Mouse (Mus musculus) forebrain, postnatal 0 days (tissue): Measurements from ENCODE around the gene Gm10639. TPM values are rescaled to one million over a fixed set of nuclear protein-coding genes. Genes with fewer than 3 reads are reported as not detected.

Experiments
- ATAC-seq: fragments of 200-750 bp; cut with Nextera tagmentation; 2 replicates; pipeline ENCODE4 v1.8.0; 2017; ENCODE audit warnings: mild to moderate bottlenecking, moderate library complexity
- DNase-seq: peaks from one replicate; pipeline ENCODE4 v3.0.0-alpha.2; 2015
- H3K27ac ChIP-seq: fragments of 300-500 bp; sonication (generic); 2 replicates; pipeline ENCODE4 v1.5.1; 2014; ENCODE audit warnings: low read depth, mild to moderate bottlenecking, antibody characterized with exemption, low read length, moderate library complexity, mixed read lengths
- H3K27me3 ChIP-seq: fragments of 300-500 bp; sonication (generic); 2 replicates; pipeline ENCODE4 v1.6.1; 2014; ENCODE audit warnings: mild to moderate bottlenecking, low read length, mixed read lengths; ENCODE audit not compliant: insufficient read depth
- H3K36me3 ChIP-seq: fragments of 300-500 bp; sonication (generic); 2 replicates; pipeline ENCODE4 v1.6.1; 2014; ENCODE audit warnings: mild to moderate bottlenecking, moderate library complexity; ENCODE audit not compliant: insufficient read depth
- H3K4me1 ChIP-seq: fragments of 300-500 bp; sonication (generic); 2 replicates; pipeline ENCODE4 v1.6.1; 2014; ENCODE audit warnings: antibody characterized with exemption; ENCODE audit not compliant: insufficient read depth
- H3K4me2 ChIP-seq: fragments of 300-500 bp; sonication (generic); 2 replicates; pipeline ENCODE4 v1.6.1; 2014; ENCODE audit warnings: low read depth, mild to moderate bottlenecking, moderate library complexity
- H3K4me3 ChIP-seq: fragments of 300-500 bp; sonication (generic); 2 replicates; pipeline ENCODE4 v1.5.1; 2014; ENCODE audit warnings: low read depth, low read length, mixed read lengths
- H3K9ac ChIP-seq: fragments of 300-500 bp; sonication (generic); 2 replicates; pipeline ENCODE4 v1.6.1; 2014; ENCODE audit warnings: mild to moderate bottlenecking
- H3K9me3 ChIP-seq: fragments of 300-500 bp; sonication (generic); 2 replicates; pipeline ENCODE4 v1.6.1; 2016; ENCODE audit warnings: low read length
- CTCF ChIP-seq: sonication (generic); IDR thresholded peaks from 2 replicates; pipeline ENCODE4 v1.5.1; 2016; ENCODE audit warnings: antibody characterized with exemption, control low read depth, low read depth
- WGBS: fragments of 180-500 bp; shearing (Covaris S2); extraction: QIAGEN DNeasy Blood & Tissue Kit; methylation state at CpG from one replicate; pipeline ENCODE4 v1.1.7; 2014; 5-methylcytosine and 5-hydroxymethylcytosine counted together
- polyA plus RNA-seq: library from polyadenylated mRNA; unstranded; fragments of >200 nt; fragmentation: Nextera tagmentation; extraction: Ambion mirVana; gene quantifications from 2 replicates; pipeline ENCODE4 v1.2.1, GENCODE M21; 2015
- total RNA-seq: library from RNA; depleted of rRNA; stranded (reverse); fragments of >200 nt; gene quantifications from 2 replicates; pipeline ENCODE4 v1.2.3, GENCODE M21; 2014; rRNA removed

The Gm10639 gene
- total and polyA plus RNA-seq, 2 experiments from 2014 or later = not detected

GRCm38 (mm10) chr9:78351504-78352220 lies 61.9 kb downstream of the Gm10639 start:
- Histone ChIP-seq H3K9me3 (no peaks in the 10 kb centered on the region), H3K9ac (no peak overlapping the region), H3K27ac (no peak overlapping the region), H3K4me2 (no peak overlapping the region), H3K27me3 (no peaks in the 10 kb centered on the region), H3K4me3 (no peak overlapping the region), H3K4me1 (no peaks in the 10 kb centered on the region), H3K36me3 (no peaks in the 10 kb centered on the region)
- DNase-seq (no peak), ATAC-seq (no peak)
- WGBS = 79% methylated on average over 6 of the region's 6 CpGs
- TF ChIP-seq CTCF = no peak

Other genes with a start within 250 kb of the Gm10639 start
- not detected in 2 replicates for gene Gcm1, start 238.0 kb upstream of the Gm10639 start, total RNA-seq
- not detected in 2 replicates for gene Gcm1, start 238.0 kb upstream of the Gm10639 start, polyA plus RNA-seq
- 90.3 and 91.5 TPM in 2 replicates for gene Fbxo9, start 180.9 kb upstream of the Gm10639 start, total RNA-seq
- gene Fbxo9, start 180.9 kb upstream of the Gm10639 start, polyA plus RNA-seq = 62.3 and 72.6 TPM in 2 replicates
- 39.2 and 39.7 TPM in 2 replicates for gene Ick, start 180.7 kb upstream of the Gm10639 start, total RNA-seq
- gene Ick, start 180.7 kb upstream of the Gm10639 start, polyA plus RNA-seq = 33.9 and 36.3 TPM in 2 replicates
- 12.6 and 14.8 TPM in 2 replicates for gene Gsta4, start 107.1 kb upstream of the Gm10639 start, total RNA-seq
- 28.8 and 31.0 TPM in 2 replicates for gene Gsta4, start 107.1 kb upstream of the Gm10639 start, polyA plus RNA-seq
- gene Gsta1, start 59.3 kb upstream of the Gm10639 start, total RNA-seq = not detected in 2 replicates
- not detected in 2 replicates for gene Gsta1, start 59.3 kb upstream of the Gm10639 start, polyA plus RNA-seq
- gene Gm3776, start 32.8 kb upstream of the Gm10639 start, total RNA-seq = not detected in 2 replicates
- 0.23 TPM in 1 of 2 replicates, not detected in the other for gene Gm3776, start 32.8 kb upstream of the Gm10639 start, polyA plus RNA-seq
- gene Omt2a, start 24.9 kb downstream of the Gm10639 start, total RNA-seq = not detected in 2 replicates
- not detected in 2 replicates for gene Omt2a, start 24.9 kb downstream of the Gm10639 start, polyA plus RNA-seq
- gene Omt2b, start 37.7 kb downstream of the Gm10639 start, total RNA-seq = not detected in 2 replicates
- not detected in 2 replicates for gene Omt2b, start 37.7 kb downstream of the Gm10639 start, polyA plus RNA-seq
- gene Gsta2, start 65.9 kb downstream of the Gm10639 start, total RNA-seq = not detected in 2 replicates
- not detected in 2 replicates for gene Gsta2, start 65.9 kb downstream of the Gm10639 start, polyA plus RNA-seq
- 2.2 and 3.3 TPM in 2 replicates for gene Dppa5a, start 78.3 kb downstream of the Gm10639 start, total RNA-seq
- 4.9 and 6.9 TPM in 2 replicates for gene Dppa5a, start 78.3 kb downstream of the Gm10639 start, polyA plus RNA-seq
- 3.5 and 5.1 TPM in 2 replicates for gene Ooep, start 88.8 kb downstream of the Gm10639 start, total RNA-seq
- gene Ooep, start 88.8 kb downstream of the Gm10639 start, polyA plus RNA-seq = 4.2 and 5.2 TPM in 2 replicates
- 0.33 and 0.85 TPM in 2 replicates for gene Ddx43, start 105.9 kb downstream of the Gm10639 start, total RNA-seq
- 0.23 and 0.29 TPM in 2 replicates for gene Ddx43, start 105.9 kb downstream of the Gm10639 start, polyA plus RNA-seq
- gene Cgas, start 153.3 kb downstream of the Gm10639 start, total RNA-seq = 0.85 and 0.90 TPM in 2 replicates
- 0.33 and 0.47 TPM in 2 replicates for gene Cgas, start 153.3 kb downstream of the Gm10639 start, polyA plus RNA-seq
- 27.5 and 27.8 TPM in 2 replicates for gene Mto1, start 158.3 kb downstream of the Gm10639 start, total RNA-seq
- gene Mto1, start 158.3 kb downstream of the Gm10639 start, polyA plus RNA-seq = 15.9 and 19.6 TPM in 2 replicates
- 1.2 and 1.7 TPM in 2 replicates for gene Gm17324, start 158.9 kb downstream of the Gm10639 start, total RNA-seq
- gene Gm17324, start 158.9 kb downstream of the Gm10639 start, polyA plus RNA-seq = 2.8 and 3.3 TPM in 2 replicates
- gene Eef1a1, start 199.2 kb downstream of the Gm10639 start, total RNA-seq = 9,311 and 11,752 TPM in 2 replicates
- 2,982 and 3,284 TPM in 2 replicates for gene Eef1a1, start 199.2 kb downstream of the Gm10639 start, polyA plus RNA-seq